Mouse (Mus musculus) stomach, embryonic 14.5 days (tissue): ENCODE measurements around the gene Pfdn4. TPM values are rescaled to one million over a fixed set of nuclear protein-coding genes. Genes with fewer than 3 reads are reported as not detected.

Source experiments
- ATAC-seq: fragments of 200-750 bp; cut with Nextera tagmentation; 2 replicates; pipeline ENCODE4 v1.8.0; 2017; ENCODE audit warnings: low read depth, moderate TSS enrichment; ENCODE audit not compliant: insufficient number of reproducible peaks, insufficient read depth, low FRiP score
- H3K27ac ChIP-seq: fragments of 300-500 bp; sonication (generic); 2 replicates; pipeline ENCODE4 v1.5.1; 2014; ENCODE audit warnings: mild to moderate bottlenecking, low read length, moderate library complexity, mixed read lengths
- H3K27me3 ChIP-seq: fragments of 300-500 bp; sonication (generic); 2 replicates; pipeline ENCODE4 v1.6.1; 2014; ENCODE audit warnings: low read length, control low read depth, mixed read lengths; ENCODE audit not compliant: control insufficient read depth, insufficient read depth
- H3K36me3 ChIP-seq: fragments of 300-500 bp; sonication (generic); 2 replicates; pipeline ENCODE4 v1.6.1; 2014; ENCODE audit warnings: mild to moderate bottlenecking, control low read depth, low read length, moderate library complexity, mixed read lengths; ENCODE audit not compliant: control insufficient read depth, insufficient read depth
- H3K4me1 ChIP-seq: fragments of 300-500 bp; sonication (generic); 2 replicates; pipeline ENCODE4 v1.6.1; 2014; ENCODE audit warnings: low read length, control low read depth, mixed read lengths; ENCODE audit not compliant: control insufficient read depth, insufficient read depth
- H3K4me2 ChIP-seq: fragments of 300-500 bp; sonication (generic); replicated peaks from 2 replicates; pipeline ENCODE4 v1.6.1; 2014; ENCODE audit warnings: low read depth, low read length, control low read depth
- H3K4me3 ChIP-seq: fragments of 300-500 bp; sonication (generic); 2 replicates; pipeline ENCODE4 v1.5.1; 2014; ENCODE audit warnings: low read depth, low read length, control low read depth
- H3K9ac ChIP-seq: fragments of 300-500 bp; sonication (generic); replicated peaks from 2 replicates; pipeline ENCODE4 v1.6.1; 2014; ENCODE audit warnings: low read depth, mild to moderate bottlenecking, control low read depth, low read length, moderate library complexity, mixed read lengths
- H3K9me3 ChIP-seq: fragments of 300-500 bp; sonication (generic); 2 replicates; pipeline ENCODE4 v1.6.1; 2016; ENCODE audit warnings: low read depth, low read length, control low read depth; ENCODE audit not compliant: control insufficient read depth
- WGBS: fragments of 180-500 bp; shearing (Covaris S2); extraction: QIAGEN DNeasy Blood & Tissue Kit; methylation state at CpG from one replicate; pipeline ENCODE4 v1.1.7; 2014; 5-methylcytosine and 5-hydroxymethylcytosine counted together
- polyA plus RNA-seq: library from polyadenylated mRNA; unstranded; fragments of >200 nt; fragmentation: Nextera tagmentation; extraction: Ambion mirVana; gene quantifications from 2 replicates; pipeline ENCODE4 v1.2.1, GENCODE M21; 2014

Pfdn4 gene
- polyA plus RNA-seq, 1 experiment from 2014 or later, result 83.4 TPM

DNA sequence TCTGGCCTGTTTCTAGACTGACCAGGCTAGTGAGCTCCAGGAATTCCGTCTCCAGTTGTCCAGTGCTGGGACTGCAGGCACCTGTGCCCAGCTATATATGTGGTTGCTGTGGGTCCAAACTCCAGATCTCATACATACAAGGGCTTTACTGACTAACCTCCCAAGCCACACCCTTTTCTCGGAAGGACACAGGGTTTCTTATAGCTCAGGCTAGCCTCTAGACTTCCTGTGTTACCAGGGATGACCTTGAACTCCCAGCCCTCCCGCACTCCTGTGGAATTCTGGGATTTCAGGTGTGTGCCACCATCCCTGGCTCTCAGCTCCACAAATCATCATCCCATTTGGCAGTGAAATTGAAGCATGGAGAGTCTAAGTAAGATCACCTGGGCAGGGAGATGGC is 34.0 kb downstream of the Pfdn4 start:
- Histone ChIP-seq H3K4me1 (no peaks in the 10 kb centered on the region), H3K4me3 (no peak overlapping the region), H3K9me3 (no peaks in the 10 kb centered on the region), H3K9ac (no peak overlapping the region), H3K4me2 (no peak overlapping the region), H3K27me3 (0 out of 2 replicates have a peak, but pooled peaks cover 3% of the 10 kb centered on the region), H3K27ac (no peak overlapping the region), H3K36me3 (no peaks in the 10 kb centered on the region)
- 89% methylated on average over 3 of the region's 3 CpGs for WGBS
- ATAC-seq, result no peak

DNA sequence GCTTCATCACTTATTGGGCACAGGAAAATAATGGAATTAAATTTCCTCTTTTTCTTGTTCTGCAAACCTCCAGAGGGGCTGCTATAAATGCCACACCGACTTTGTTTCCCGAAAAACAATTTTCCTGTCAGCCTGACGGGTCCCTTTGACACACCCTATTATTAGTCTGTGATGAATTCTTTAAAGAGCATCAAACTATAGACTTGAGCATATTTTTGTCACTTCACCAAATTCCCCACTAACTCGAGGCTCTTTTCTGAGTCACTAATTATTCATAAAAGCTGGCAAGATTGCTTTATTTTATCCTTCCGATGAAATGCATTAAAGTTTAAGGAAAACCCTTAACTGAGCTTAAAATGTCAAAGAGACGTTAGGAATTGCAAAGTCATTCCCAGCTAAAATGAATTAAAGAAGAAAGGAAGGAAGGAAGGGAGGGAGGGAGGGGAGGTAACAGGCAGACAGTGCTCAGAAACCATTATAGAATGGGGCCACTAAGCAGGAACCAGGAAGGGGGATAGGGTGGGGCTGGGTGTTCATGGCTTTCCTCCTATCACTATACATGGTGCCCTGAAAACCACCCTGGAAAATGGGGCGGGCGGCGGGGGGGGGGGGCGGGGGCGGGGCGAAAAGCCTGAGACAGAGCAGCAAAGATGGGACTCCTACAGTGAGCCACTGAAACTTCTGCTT is 38.0 kb downstream of the Pfdn4 start:
- Histone ChIP-seq H3K4me1 (no peaks in the 10 kb centered on the region), H3K27me3 (0 out of 2 replicates have a peak, but pooled peaks cover 3% of the 10 kb centered on the region), H3K9me3 (no peaks in the 10 kb centered on the region), H3K4me3 (no peak overlapping the region), H3K9ac (no peak overlapping the region), H3K27ac (no peak overlapping the region), H3K36me3 (no peaks in the 10 kb centered on the region), H3K4me2 (no peak overlapping the region)
- ATAC-seq, result no peak
- 53% methylated on average over 11 of the region's 12 CpGs for WGBS

DNA sequence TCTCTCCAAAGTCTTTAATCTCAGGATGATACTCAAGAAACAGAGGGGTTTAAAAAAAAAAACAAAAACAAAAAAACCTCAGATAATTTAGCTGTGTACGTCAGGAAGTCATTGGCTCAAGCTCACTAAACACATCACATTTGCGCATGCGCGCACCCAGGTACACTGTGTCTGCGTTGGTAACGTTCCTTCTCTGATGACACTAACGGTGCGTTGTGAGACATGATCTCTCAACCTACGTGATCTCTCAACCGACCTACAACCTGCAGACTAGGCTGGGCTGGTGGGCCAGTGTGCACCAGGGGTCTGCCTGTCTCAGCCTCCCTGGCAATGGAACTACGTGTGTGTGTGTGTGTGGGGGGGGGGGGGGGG is 38.6 kb downstream of the Pfdn4 start:
- Histone ChIP-seq H3K27ac (no peak overlapping the region), H3K4me2 (no peak overlapping the region), H3K27me3 (0 out of 2 replicates have a peak, but pooled peaks cover 3% of the 10 kb centered on the region), H3K9ac (no peak overlapping the region), H3K4me1 (no peaks in the 10 kb centered on the region), H3K36me3 (no peaks in the 10 kb centered on the region), H3K4me3 (no peak overlapping the region), H3K9me3 (no peaks in the 10 kb centered on the region)
- ATAC-seq, result no peak
- WGBS, result 91% methylated on average over 11 of the region's 11 CpGs

DNA sequence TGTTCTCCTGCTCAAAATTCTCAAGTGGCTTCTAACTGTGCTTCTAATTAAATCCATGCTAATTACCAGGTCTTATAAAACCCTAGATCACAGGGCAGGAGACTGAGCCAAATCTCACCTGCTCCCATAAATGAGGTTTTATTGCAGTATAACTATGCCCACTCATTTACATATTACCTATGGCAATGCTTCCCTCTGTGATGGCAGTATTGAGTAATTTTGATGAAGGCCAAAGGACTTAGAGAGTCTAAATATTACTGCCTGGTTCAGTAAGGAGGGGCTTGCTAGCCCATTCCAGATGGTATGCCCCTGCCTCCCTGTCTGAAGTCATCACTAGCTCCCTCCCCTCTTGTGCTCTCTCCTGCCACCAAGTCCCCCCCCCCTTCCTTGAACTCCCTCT is 39.6 kb downstream of the Pfdn4 start:
- Histone ChIP-seq H3K27ac (no peak overlapping the region), H3K9me3 (no peaks in the 10 kb centered on the region), H3K4me2 (no peak overlapping the region), H3K4me3 (no peak overlapping the region), H3K36me3 (no peaks in the 10 kb centered on the region), H3K9ac (no peak overlapping the region), H3K27me3 (0 out of 2 replicates have a peak, but pooled peaks cover 3% of the 10 kb centered on the region), H3K4me1 (no peaks in the 10 kb centered on the region)
- no peak for ATAC-seq

DNA sequence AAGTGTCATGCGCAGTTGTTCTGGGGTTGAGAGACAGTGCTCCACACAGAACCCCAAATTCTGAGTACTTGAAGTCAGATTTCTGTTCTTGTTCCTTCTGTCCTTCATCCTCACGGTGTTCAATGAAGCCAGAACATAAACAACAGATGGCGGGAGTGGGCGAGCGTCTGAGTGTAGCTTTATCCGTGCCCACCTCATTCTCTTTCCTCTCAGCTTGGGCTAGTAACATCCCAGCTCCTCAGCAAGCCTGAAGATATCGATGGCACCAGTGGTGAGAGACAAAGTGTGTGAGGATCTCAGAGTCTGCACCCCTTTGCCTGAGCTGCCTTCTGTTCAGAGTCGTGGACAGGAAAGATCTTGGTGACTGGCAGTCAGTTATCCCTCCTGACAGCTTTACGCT is 43.0 kb downstream of the Pfdn4 start:
- H3K9me3 ChIP-seq, result no peaks in the 10 kb centered on the region
- no peak overlapping the region for H3K27ac ChIP-seq
- H3K9ac ChIP-seq, result no peak overlapping the region
- no peaks in the 10 kb centered on the region for H3K36me3 ChIP-seq
- no peaks in the 10 kb centered on the region for H3K4me1 ChIP-seq
- H3K4me3 ChIP-seq, result no peak overlapping the region
- no peaks in the 10 kb centered on the region for H3K27me3 ChIP-seq
- no peak for ATAC-seq
- no peak overlapping the region for H3K4me2 ChIP-seq
- WGBS, result 85% methylated on average over 9 of the region's 9 CpGs

DNA sequence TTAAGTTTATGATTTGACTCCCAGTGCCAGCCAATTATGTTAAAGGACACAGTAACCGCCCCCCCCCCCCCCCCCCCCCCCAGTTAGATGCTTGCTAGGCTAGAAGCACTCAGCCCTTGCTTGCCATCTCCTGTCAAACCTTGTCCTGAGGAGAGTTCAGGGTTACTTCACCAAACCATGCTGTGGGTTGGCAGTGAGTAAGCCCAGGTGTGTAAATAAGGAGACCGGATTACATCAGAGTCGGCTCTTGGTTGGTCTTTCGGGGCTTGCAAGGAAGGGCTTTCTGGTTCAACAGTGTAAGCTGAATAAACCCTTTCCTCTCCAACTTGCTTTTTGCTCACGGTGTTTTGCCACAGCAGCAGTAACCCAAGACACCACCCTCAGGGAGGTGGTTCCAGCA is 47.4 kb downstream of the Pfdn4 start:
- no peak for ATAC-seq

DNA sequence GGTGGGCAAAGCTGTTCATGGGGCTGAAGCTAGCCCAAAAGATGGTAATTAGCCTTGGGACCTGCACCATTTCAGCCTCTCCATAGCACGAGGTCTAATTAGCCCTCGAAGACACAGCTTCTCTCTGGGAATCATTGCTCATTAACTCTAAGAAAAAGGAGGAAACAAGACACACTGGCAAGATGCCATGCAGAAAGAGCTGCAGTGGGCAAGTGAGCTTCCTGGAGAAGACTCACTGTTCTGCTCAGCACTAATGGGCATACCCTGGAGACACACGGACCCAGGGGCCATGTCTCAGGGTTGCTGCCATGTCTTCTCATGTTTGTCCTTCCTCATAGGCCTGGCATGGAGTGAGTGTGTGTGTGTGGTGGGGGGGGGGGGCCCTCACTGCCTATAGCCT is 47.9 kb downstream of the Pfdn4 start:
- Histone ChIP-seq H3K4me3 (no peak overlapping the region), H3K9me3 (no peaks in the 10 kb centered on the region), H3K4me1 (no peaks in the 10 kb centered on the region), H3K27ac (no peak overlapping the region), H3K4me2 (no peak overlapping the region), H3K27me3 (no peaks in the 10 kb centered on the region), H3K36me3 (no peaks in the 10 kb centered on the region), H3K9ac (no peak overlapping the region)
- no peak for ATAC-seq
- 88% methylated on average over 3 of the region's 3 CpGs for WGBS

More for the DNA sequence above, 47.4 kb downstream of the Pfdn4 start:
- H3K4me3 ChIP-seq, result no peak overlapping the region
- H3K27ac ChIP-seq, result no peak overlapping the region
- H3K27me3 ChIP-seq, result no peaks in the 10 kb centered on the region
- no peaks in the 10 kb centered on the region for H3K36me3 ChIP-seq
- H3K4me1 ChIP-seq, result no peaks in the 10 kb centered on the region
- 59% methylated on average over 5 of the region's 5 CpGs for WGBS
- H3K9me3 ChIP-seq, result no peaks in the 10 kb centered on the region
- no peak overlapping the region for H3K4me2 ChIP-seq
- H3K9ac ChIP-seq, result no peak overlapping the region

DNA sequence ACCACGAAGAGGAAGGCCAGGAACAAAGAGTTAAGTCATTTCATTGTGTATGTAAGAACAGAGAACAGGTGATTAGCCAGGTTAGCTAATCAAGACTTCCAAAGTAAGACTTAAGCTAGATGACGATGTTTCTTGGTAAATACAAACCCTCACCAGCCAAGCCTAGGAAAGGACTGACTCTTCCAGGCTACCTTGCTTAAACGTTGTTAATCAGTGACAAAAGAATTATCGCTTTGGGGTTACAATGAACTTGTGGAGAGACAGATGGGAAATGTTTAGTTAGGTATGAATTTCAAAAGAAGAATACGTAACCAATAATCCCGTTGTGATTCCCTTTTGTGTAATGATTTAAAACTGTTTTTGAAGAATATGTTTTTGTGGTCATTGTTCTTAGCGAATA is 48.7 kb downstream of the Pfdn4 start:
- no peaks in the 10 kb centered on the region for H3K27me3 ChIP-seq
- H3K27ac ChIP-seq, result no peak overlapping the region
- no peak overlapping the region for H3K4me3 ChIP-seq
- H3K9ac ChIP-seq, result no peak overlapping the region
- no peaks in the 10 kb centered on the region for H3K36me3 ChIP-seq
- 70% methylated on average over 7 of the region's 7 CpGs for WGBS
- no peaks in the 10 kb centered on the region for H3K4me1 ChIP-seq
- ATAC-seq, result no peak
- H3K9me3 ChIP-seq, result no peaks in the 10 kb centered on the region
- H3K4me2 ChIP-seq, result no peak overlapping the region

DNA sequence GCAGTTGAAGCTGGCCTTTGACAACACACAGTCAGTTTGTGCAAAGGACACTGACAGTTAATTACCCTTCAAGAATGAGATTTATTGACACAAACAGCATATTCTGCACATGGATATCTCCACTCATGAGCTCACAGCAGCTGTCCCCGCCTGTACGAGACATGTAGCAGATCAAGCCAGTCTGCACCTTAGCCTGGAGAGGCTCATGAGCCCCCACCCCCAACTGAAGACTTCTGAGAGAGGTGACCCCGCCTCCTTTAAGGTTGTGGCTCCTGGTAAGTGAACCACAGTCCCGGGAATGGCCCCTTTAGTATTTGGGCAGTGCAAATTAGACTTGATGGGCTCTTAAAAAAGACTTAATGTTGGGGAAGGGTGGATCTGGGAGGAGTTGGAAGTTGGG is 49.5 kb downstream of the Pfdn4 start:
- Histone ChIP-seq H3K9ac (no peak overlapping the region), H3K4me2 (no peak overlapping the region), H3K4me3 (no peak overlapping the region), H3K4me1 (peaks cover 1% of the 10 kb centered on the region; the same call in 1 of the 2 replicates), H3K27me3 (no peaks in the 10 kb centered on the region), H3K9me3 (no peaks in the 10 kb centered on the region), H3K27ac (no peak overlapping the region), H3K36me3 (no peaks in the 10 kb centered on the region)
- ATAC-seq, result no peak
- 35% methylated on average over 4 of the region's 4 CpGs for WGBS
